Mouse (Mus musculus): ENCODE results near the gene Nans. TPM values are rescaled to one million over a fixed set of nuclear protein-coding genes. Genes with fewer than 3 reads are reported as not detected.

The Nans gene
- polyA plus RNA-seq, 1 experiment from 2014 or later = 85.6 TPM

DNA sequence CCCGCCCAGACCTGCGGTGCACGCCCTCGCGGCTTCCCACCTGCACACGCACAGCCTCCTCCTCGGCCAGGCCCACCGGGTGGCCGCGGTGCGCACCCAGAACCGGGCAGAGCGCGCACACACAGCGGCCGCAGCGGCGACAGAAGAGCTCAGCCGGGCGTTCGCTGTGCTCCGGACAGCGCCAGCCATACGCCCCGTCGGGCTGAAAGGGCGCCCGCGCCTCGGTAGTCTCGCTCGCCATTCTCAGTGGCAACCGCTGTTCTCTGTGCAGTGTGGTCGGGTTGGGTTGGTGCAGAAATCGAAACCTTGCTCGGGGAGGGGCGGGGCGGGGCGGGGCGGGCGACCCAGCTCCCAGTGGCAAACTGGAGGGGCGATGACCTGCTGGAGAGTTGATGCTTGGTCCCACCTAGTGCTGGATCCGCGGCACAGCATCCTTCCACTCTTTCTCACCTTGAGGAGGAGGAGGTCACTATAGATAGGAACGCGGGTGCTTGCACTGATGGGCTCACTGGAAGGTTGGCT lies 46.9 kb downstream of the Nans start, which contains the start of gene Trim14:
Gene Trim14, minus strand, starts transcription at position 302 of the 522 bp plus-strand sequence.
- H3K4me2 ChIP-seq (replicated peaks) = peak within 1 kb of the TSS; percentile 65
- H3K27me3 ChIP-seq = peaks cover 56% of the 10 kb centered on the region
- H3K4me3 ChIP-seq = peak within 1 kb of the TSS; percentile 43
- H3K27ac ChIP-seq = no peak within 1 kb of the TSS
- under 1% methylated on average over 42 of the region's 46 CpGs for WGBS
- H3K4me1 ChIP-seq = peaks cover 11% of the 10 kb centered on the region
- no peaks in the 10 kb centered on the region for H3K36me3 ChIP-seq
- no peaks in the 10 kb centered on the region for H3K9me3 ChIP-seq
- ATAC-seq (ENCODE audit: insufficient number of reproducible peaks, insufficient read depth, low FRiP score, low TSS enrichment) = peak; percentile 35
- 0 out of 2 replicates have a peak within 1 kb of the TSS, but pooled peaks have one; percentile 38 for H3K9ac ChIP-seq

GRCm38 (mm10) chr4:46539167-46539566 lies 50.1 kb downstream of the Nans start:
- WGBS = 47% methylated on average over 9 of the region's 9 CpGs
- H3K9ac ChIP-seq = no peak overlapping the region
- no peak for ATAC-seq (ENCODE audit: insufficient number of reproducible peaks, insufficient read depth, low FRiP score, low TSS enrichment)
- H3K27ac ChIP-seq = no peak overlapping the region
- H3K36me3 ChIP-seq = no peaks in the 10 kb centered on the region
- H3K27me3 ChIP-seq = peaks cover 38% of the 10 kb centered on the region
- H3K4me1 ChIP-seq = peaks cover 9% of the 10 kb centered on the region
- H3K4me2 ChIP-seq (replicated peaks) = no peak overlapping the region
- no peaks in the 10 kb centered on the region for H3K9me3 ChIP-seq
- H3K4me3 ChIP-seq = no peak overlapping the region

DNA sequence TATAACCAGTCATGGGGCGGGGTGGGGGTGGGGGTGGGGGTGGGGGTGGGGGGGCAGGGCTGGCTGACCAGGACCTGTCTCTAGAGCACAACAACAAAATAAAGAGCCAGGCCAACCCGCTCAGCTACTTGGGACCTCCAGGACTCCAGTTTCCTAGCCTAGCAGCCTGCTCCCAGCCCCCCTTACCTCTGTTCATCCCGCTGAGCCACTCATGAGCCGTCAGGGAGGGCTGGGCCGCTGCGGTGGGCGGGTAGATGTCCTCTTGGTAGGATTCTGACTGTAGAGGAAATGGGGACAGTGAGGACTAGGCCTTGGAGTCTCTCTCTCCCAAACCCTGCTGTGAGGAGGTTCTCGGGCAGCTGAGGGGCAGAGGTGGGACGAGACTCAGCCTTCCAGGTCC lies 52.7 kb downstream of the Nans start:
- 0 out of 2 replicates have a peak overlapping the region, but pooled peaks have one; percentile 2 for H3K9ac ChIP-seq
- H3K4me3 ChIP-seq = no peak overlapping the region
- peaks cover 2% of the 10 kb centered on the region for H3K4me1 ChIP-seq
- no peak for ATAC-seq (ENCODE audit: insufficient number of reproducible peaks, insufficient read depth, low FRiP score, low TSS enrichment)
- no peak overlapping the region for H3K4me2 ChIP-seq (replicated peaks)
- H3K9me3 ChIP-seq = no peaks in the 10 kb centered on the region
- WGBS = 44% methylated on average over 9 of the region's 9 CpGs
- H3K36me3 ChIP-seq = no peaks in the 10 kb centered on the region
- H3K27ac ChIP-seq = no peak overlapping the region
- peaks cover 13% of the 10 kb centered on the region for H3K27me3 ChIP-seq

DNA sequence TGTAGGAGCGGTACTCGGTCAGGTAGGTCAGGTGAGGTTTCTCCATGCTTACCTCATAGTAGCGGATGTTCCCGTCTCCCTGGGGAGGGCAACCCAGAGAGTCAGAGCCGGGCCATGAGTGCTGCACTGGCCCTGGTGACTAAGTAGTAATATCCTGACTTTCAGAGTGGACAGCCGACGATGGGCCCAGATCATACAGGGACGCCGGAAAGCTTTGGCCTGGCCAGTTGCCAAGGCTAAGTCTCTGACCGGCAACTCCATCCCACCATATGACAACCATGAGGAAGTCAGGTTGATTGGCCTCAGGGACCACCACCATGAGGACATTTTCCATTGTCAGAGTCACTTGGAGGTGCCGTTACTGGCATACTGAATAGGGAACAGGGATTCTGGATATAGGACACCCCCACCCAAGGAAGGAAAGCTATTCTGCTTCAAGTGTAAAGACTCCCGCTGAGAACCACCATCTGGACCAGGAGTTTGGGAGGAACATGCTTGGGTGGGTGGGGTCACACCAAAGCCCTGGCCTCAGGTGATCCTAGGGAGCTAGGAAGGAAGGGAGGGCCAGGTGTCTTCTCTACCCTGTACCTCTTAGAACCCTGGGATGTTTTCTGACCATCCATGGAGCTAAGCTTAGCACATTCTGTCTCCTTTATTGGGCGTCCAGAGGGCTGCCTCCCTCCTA lies 54.5 kb downstream of the Nans start:
- no peak; the same call in 1 of the 2 replicates for ATAC-seq (ENCODE audit: insufficient number of reproducible peaks, insufficient read depth, low FRiP score, low TSS enrichment)
- no peaks in the 10 kb centered on the region for H3K9me3 ChIP-seq
- WGBS = 91% methylated on average over 13 of the region's 13 CpGs
- H3K27ac ChIP-seq = no peak overlapping the region
- H3K9ac ChIP-seq = no peak overlapping the region
- peaks cover 4% of the 10 kb centered on the region for H3K4me1 ChIP-seq
- no peak overlapping the region for H3K4me2 ChIP-seq (replicated peaks)
- H3K4me3 ChIP-seq = no peak overlapping the region
- H3K27me3 ChIP-seq = peaks cover 3% of the 10 kb centered on the region; the same call in 1 of the 2 replicates
- H3K36me3 ChIP-seq = no peaks in the 10 kb centered on the region

DNA sequence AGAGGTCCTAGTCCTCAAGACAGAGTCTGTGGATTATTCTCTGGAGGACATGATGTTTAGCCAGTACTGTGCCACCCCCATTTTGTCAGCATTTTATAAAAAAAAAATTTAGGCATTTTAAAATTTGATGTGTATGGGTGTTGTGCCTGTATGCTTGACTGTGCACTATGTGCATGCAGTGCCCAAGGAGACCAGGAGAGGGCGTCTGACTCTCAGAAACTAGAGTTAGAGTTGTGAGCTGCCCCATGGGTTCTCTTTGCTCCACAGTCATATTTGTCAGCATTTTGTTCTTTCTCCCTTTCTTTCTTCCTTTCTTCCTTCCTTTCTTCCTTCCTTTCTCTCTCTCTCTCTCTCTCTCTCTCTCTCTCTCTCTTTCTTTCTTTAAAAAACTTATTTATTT lies 55.3 kb downstream of the Nans start:
- Histone ChIP-seq H3K4me1 (peaks cover 4% of the 10 kb centered on the region), H3K27ac (no peak overlapping the region), H3K9ac (no peak overlapping the region), H3K36me3 (no peaks in the 10 kb centered on the region), H3K4me3 (no peak overlapping the region), H3K9me3 (no peaks in the 10 kb centered on the region), H3K27me3 (0 out of 2 replicates have a peak, but pooled peaks cover 3% of the 10 kb centered on the region), H3K4me2 (replicated peaks) (no peak overlapping the region)
- no peak for ATAC-seq (ENCODE audit: insufficient number of reproducible peaks, insufficient read depth, low FRiP score, low TSS enrichment)
- WGBS = 14% methylated on average over 1 of the region's 1 CpGs

DNA sequence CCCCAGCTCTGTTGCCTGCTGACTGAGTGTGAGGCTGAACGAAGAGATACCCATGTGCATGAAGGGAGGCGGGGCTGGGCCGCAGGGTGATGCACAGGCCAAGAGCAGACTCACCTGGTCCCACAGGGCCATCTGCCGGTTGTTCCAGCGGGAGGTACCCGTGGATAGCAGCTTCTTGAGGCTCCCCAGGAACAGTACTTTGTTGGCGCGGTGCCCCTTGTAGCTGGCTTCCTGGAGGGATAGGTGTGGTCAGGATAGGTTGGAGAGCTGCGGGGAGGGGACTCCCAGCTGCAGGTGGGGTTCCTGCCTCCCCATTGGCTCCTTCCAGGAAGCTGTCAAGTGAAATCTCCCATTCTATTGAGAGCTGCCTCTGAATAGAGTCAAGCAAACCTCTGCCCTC lies 56.5 kb downstream of the Nans start:
- Histone ChIP-seq H3K9me3 (no peaks in the 10 kb centered on the region), H3K9ac (no peak overlapping the region), H3K4me3 (no peak overlapping the region), H3K4me2 (replicated peaks) (no peak overlapping the region), H3K4me1 (peaks cover 4% of the 10 kb centered on the region), H3K36me3 (no peaks in the 10 kb centered on the region), H3K27ac (no peak overlapping the region), H3K27me3 (no peaks in the 10 kb centered on the region)
- whole genome bisulfite sequencing = 11% methylated on average over 9 of the region's 9 CpGs
- no peak; the same call in 1 of the 2 replicates for ATAC-seq (ENCODE audit: insufficient number of reproducible peaks, insufficient read depth, low FRiP score, low TSS enrichment)

DNA sequence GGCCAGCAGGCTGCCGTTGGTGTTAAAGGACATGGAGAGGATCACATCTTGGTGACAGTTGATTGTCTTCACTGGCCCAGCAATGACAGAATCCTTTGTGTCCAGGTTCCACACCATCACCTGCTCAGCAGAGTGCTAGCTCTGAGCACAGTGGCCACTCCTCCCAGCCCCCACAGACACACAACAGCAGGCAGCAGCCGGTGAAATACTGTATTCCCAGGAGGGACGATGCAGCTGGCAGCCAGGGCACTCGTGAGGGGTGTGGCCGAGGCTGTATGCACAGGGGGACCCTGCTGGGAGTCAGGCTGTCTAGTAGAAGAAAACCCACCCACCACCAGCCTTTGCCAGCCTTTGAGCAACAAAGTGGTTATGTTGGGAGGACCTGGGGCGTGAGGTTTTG lies 57.7 kb downstream of the Nans start:
- Histone ChIP-seq H3K4me2 (replicated peaks) (no peak overlapping the region), H3K4me3 (no peak overlapping the region), H3K36me3 (no peaks in the 10 kb centered on the region), H3K9me3 (no peaks in the 10 kb centered on the region), H3K27ac (no peak overlapping the region), H3K27me3 (no peaks in the 10 kb centered on the region), H3K9ac (no peak overlapping the region), H3K4me1 (peaks cover 4% of the 10 kb centered on the region)
- 37% methylated on average over 6 of the region's 6 CpGs for WGBS
- no peak; the same call in 1 of the 2 replicates for ATAC-seq (ENCODE audit: insufficient number of reproducible peaks, insufficient read depth, low FRiP score, low TSS enrichment)

- no peak overlapping the region for H3K4me2 ChIP-seq (replicated peaks)
- no peaks in the 10 kb centered on the region for H3K9me3 ChIP-seq
- no peak for ATAC-seq (ENCODE audit: insufficient number of reproducible peaks, insufficient read depth, low FRiP score, low TSS enrichment)
- no peak overlapping the region for H3K4me3 ChIP-seq
- no peaks in the 10 kb centered on the region for H3K36me3 ChIP-seq
- H3K9ac ChIP-seq = no peak overlapping the region
- H3K4me1 ChIP-seq = peaks cover 4% of the 10 kb centered on the region
- 77% methylated on average over 9 of the region's 10 CpGs for WGBS
- H3K27ac ChIP-seq = no peak overlapping the region
- H3K27me3 ChIP-seq = no peaks in the 10 kb centered on the region
Observed at GRCm38 (mm10) chr4:46549979-46550378, 60.9 kb downstream of the Nans start.

DNA sequence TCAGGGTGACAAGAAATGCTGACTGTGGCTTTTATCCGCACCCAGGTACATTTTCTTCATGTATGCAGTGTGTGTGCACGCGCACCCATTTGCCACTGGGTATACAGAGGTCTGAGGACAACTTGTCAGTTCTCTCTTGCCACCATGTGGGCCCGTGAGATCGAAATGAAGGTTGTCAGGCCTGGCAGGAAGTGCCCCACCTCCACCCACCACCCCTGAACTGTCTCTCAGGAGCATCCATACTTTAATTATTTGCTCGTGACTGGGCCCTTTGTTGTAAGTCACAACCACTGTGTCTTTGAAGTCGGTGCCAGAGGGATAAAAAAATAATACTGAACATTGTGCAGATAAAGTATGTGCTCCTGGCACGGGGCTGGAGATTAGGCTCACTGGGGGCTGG lies 61.4 kb downstream of the Nans start:
- Histone ChIP-seq H3K27ac (no peak overlapping the region), H3K4me2 (replicated peaks) (no peak overlapping the region), H3K9me3 (no peaks in the 10 kb centered on the region), H3K4me3 (no peak overlapping the region), H3K9ac (no peak overlapping the region), H3K4me1 (peaks cover 4% of the 10 kb centered on the region), H3K36me3 (no peaks in the 10 kb centered on the region), H3K27me3 (no peaks in the 10 kb centered on the region)
- ATAC-seq (ENCODE audit: insufficient number of reproducible peaks, insufficient read depth, low FRiP score, low TSS enrichment) = no peak
- 46% methylated on average over 8 of the region's 8 CpGs for WGBS

Other genes starting within 250 kb of the Nans start
- 1.8 and 3.0 TPM in 2 replicates for gene Foxe1, start 145.6 kb upstream of the Nans start, polyA plus RNA-seq (2016; fragmentation: Nextera tagmentation; extraction: Ambion mirVana)
- 8.2 and 9.7 TPM in 2 replicates for gene Trmo, start 99.8 kb upstream of the Nans start, polyA plus RNA-seq (2016; fragmentation: Nextera tagmentation; extraction: Ambion mirVana)
- gene Hemgn, start 75.7 kb upstream of the Nans start, polyA plus RNA-seq (2016; fragmentation: Nextera tagmentation; extraction: Ambion mirVana) = 2.5 and 2.8 TPM in 2 replicates
- gene Anp32b, start 38.3 kb upstream of the Nans start, polyA plus RNA-seq (2016; fragmentation: Nextera tagmentation; extraction: Ambion mirVana) = 329 and 349 TPM in 2 replicates
- gene Trim14, start 46.9 kb downstream of the Nans start, polyA plus RNA-seq (2016; fragmentation: Nextera tagmentation; extraction: Ambion mirVana) = 1.0 and 1.5 TPM in 2 replicates
- gene Coro2a, start 113.0 kb downstream of the Nans start, polyA plus RNA-seq (2016; fragmentation: Nextera tagmentation; extraction: Ambion mirVana) = 7.3 and 7.9 TPM in 2 replicates
- gene Tbc1d2, start 161.0 kb downstream of the Nans start, polyA plus RNA-seq (2016; fragmentation: Nextera tagmentation; extraction: Ambion mirVana) = 2.0 and 2.6 TPM in 2 replicates

Measured in embryonic facial prominence, embryonic 12.5 days (tissue).